Mouse (Mus musculus): ENCODE data around the gene Tectb. TPM values are rescaled to one million over a fixed set of nuclear protein-coding genes. Genes with fewer than 3 reads are reported as not detected.

Gene Tectb
- total RNA-seq, 2 experiments from 2014 or later, result 0.21 to 0.23 TPM

Small RNAs within 50 kb of the gene (microRNA-seq; reads per million reads assigned to microRNA genes)
- 2.5 to 6.6 reads per million in 2 experiments for gene Mir6715

Other genes with a start within 250 kb of the Tectb start
- 10 to 100 TPM; 83.6 to 86.9 TPM for gene Gpam, start 53.5 kb upstream of the Tectb start, total RNA-seq (2021)
- under 1 TPM; 0.46 to 0.52 TPM for gene Gucy2g, start 60.5 kb downstream of the Tectb start, total RNA-seq (2021)
- gene Acsl5, start 71.2 kb downstream of the Tectb start, total RNA-seq (2021), result 10 to 100 TPM; 27.0 to 27.6 TPM
- 10 to 100 TPM; 27.0 to 29.1 TPM for gene Zdhhc6, start 135.3 kb downstream of the Tectb start, total RNA-seq (2021)
- gene Vti1a, start 135.6 kb downstream of the Tectb start, total RNA-seq (2021), result 10 to 100 TPM; 49.5 to 49.7 TPM